Mouse (Mus musculus) R1 (cell line): Measurements from ENCODE around the gene Cryz.

Experiments used
- DNase-seq: peaks from one replicate; pipeline ENCODE4 v3.0.0-alpha.2; 2018; ENCODE audit warnings: low read depth, low spot score

Gene Cryz

GRCm38 (mm10) chr3:154670584-154670983, 74.1 kb downstream of the Cryz start:
- no peak for DNase-seq

- no peak for DNase-seq
These were observed 74.5 kb downstream of the Cryz start for GRCm38 (mm10) chr3:154671013-154671412.
